Mouse (Mus musculus): ENCODE results near the gene Rad9a. TPM values are rescaled to one million over a fixed set of nuclear protein-coding genes. Genes with fewer than 3 reads are reported as not detected.

Rad9a gene
- total RNA-seq, 2 experiments from 2014 or later = 5.2 to 5.3 TPM

GRCm38 (mm10) chr19:4194776-4195650, 6.4 kb downstream of the Rad9a start:
- intact Hi-C loops (cut with DNase I) = no loop called here
- DNase-seq = no peak

DNA sequence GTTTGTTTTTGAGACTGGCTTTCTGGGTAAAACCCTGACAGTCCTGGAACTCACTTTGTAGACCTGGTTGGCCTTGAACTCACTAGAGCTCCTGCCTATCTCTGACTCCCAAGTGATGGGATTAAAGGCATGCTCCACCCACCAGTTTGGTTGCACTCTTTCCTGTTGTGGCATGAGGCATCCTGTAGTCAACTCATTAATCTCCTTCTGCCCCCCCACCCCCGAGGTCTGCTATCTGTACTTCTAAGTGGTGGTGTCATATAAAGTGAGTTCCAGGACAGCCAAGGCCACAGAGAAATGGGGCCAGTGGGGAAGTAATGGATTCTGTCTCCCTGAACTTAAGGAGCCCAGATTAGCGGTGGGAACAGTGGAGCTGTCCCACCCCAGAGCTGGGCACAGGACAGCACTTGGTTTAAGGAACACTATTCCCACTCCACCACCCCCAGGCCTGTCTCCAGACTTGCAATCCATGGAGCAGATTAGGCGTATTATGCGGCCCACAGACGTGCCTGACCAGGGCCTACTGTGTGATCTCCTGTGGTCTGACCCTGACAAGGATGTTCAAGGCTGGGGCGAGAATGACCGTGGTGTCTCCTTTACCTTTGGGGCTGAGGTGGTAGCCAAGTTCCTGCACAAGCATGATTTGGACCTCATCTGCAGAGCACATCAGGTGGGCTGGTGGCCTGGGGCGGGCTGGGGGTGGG, 7.3 kb downstream of the Rad9a start:
- DNase-seq = no peak
- intact Hi-C loops (cut with DNase I) = no loop called here

GRCm38 (mm10) chr19:4193129-4193528, 8.3 kb downstream of the Rad9a start:
- no peak for DNase-seq
- intact Hi-C loops (cut with DNase I) = no loop called here

GRCm38 (mm10) chr19:4192251-4192985, 9.0 kb downstream of the Rad9a start:
- intact Hi-C loops (cut with DNase I) = loop anchor here (1.0 kb wide), 1 partner anchor 43 kb away; no protein-coding TSS in a partner anchor
- no peak for DNase-seq

- intact Hi-C loops (cut with DNase I) = loop anchor here (1.0 kb wide), 2 partner anchors 22 to 42 kb away; no protein-coding TSS in a partner anchor
Measured at GRCm38 (mm10) chr19:4191528-4192250, 9.8 kb downstream of the Rad9a start, which contains the start of gene Ppp1ca. Gene Ppp1ca, plus strand, starts transcription at chr19:4192065.

GRCm38 (mm10) chr19:4190831-4191334, 10.6 kb downstream of the Rad9a start, which contains the start of gene Tbc1d10c:
Gene Tbc1d10c, minus strand, starts transcription at chr19:4191284.
- DNase-seq = no peak
- intact Hi-C loops (cut with DNase I) = loop anchor here (1.0 kb wide), 1 partner anchor 22 kb away; no protein-coding TSS in a partner anchor

More at GRCm38 (mm10) chr19:4191528-4192250, 9.8 kb downstream of the Rad9a start, which contains the start of gene Ppp1ca:
- DNase-seq = peak; percentile 97

GRCm38 (mm10) chr19:4189051-4189620, 12.3 kb downstream of the Rad9a start:
- intact Hi-C loops (cut with DNase I) = no loop called here

GRCm38 (mm10) chr19:4187303-4187702, 14.2 kb downstream of the Rad9a start:
- DNase-seq = no peak
- intact Hi-C loops (cut with DNase I) = no loop called here

More at GRCm38 (mm10) chr19:4189051-4189620, 12.3 kb downstream of the Rad9a start:
- DNase-seq = no peak

- intact Hi-C loops (cut with DNase I) = no loop called here
- DNase-seq = no peak
Measured at GRCm38 (mm10) chr19:4184976-4185975, 16.2 kb downstream of the Rad9a start.

DNA sequence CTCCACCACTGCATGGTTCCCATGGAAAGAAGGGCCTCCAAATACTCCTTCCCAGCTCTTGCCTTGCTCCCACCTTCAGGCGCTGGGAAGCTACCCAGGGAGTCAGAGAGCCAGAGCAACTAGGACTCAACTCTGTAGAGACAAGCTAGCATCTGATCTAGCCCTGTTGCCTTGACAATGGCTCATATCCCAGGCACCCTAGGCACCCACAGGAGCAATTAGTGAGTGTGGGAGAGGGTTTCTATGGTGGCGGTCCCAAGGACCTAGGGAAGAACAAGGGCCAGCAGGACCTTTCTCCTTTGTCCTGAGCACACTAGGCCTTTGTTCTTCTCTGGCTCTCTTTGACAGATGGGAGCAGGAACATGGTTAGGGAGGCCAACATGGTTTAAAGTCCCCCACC, 17.8 kb downstream of the Rad9a start:
- intact Hi-C loops (cut with DNase I) = no loop called here
- DNase-seq = no peak

- intact Hi-C loops (cut with DNase I) = no loop called here
- DNase-seq = peak in 1 of 2 experiments; percentile 57
Measured at GRCm38 (mm10) chr19:4181892-4182291, 19.6 kb downstream of the Rad9a start.

DNA sequence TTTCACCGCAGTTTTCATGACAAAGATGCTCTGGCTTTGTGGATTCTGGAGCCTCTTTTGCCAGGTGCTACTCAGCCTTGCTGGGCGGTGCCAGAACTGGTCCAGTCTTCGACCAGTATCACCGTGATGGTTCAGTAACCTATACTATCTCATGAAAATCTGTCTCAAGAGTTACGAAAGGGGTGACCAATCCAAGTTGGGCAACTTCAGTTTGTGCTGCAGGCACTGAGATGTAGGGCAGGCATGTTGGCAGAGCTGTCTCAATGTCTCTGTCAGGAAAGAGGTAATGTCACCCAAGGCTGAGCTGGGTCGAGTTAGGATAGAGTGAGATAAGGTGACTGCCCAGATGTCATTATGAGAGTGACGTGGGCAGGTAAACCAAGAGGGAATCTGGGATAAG, 21.1 kb downstream of the Rad9a start:
- intact Hi-C loops (cut with DNase I) = no loop called here
- DNase-seq = no peak

- DNase-seq = peak in 1 of 2 experiments; percentile 61
- intact Hi-C loops (cut with DNase I) = no loop called here
Measured at GRCm38 (mm10) chr19:4175368-4175947, 26.0 kb downstream of the Rad9a start, which contains the start of gene Carns1. Gene Carns1, minus strand, starts transcription at chr19:4175479.

GRCm38 (mm10) chr19:4172925-4173324, 28.5 kb downstream of the Rad9a start:
- DNase-seq = no peak
- intact Hi-C loops (cut with DNase I) = no loop called here

DNA sequence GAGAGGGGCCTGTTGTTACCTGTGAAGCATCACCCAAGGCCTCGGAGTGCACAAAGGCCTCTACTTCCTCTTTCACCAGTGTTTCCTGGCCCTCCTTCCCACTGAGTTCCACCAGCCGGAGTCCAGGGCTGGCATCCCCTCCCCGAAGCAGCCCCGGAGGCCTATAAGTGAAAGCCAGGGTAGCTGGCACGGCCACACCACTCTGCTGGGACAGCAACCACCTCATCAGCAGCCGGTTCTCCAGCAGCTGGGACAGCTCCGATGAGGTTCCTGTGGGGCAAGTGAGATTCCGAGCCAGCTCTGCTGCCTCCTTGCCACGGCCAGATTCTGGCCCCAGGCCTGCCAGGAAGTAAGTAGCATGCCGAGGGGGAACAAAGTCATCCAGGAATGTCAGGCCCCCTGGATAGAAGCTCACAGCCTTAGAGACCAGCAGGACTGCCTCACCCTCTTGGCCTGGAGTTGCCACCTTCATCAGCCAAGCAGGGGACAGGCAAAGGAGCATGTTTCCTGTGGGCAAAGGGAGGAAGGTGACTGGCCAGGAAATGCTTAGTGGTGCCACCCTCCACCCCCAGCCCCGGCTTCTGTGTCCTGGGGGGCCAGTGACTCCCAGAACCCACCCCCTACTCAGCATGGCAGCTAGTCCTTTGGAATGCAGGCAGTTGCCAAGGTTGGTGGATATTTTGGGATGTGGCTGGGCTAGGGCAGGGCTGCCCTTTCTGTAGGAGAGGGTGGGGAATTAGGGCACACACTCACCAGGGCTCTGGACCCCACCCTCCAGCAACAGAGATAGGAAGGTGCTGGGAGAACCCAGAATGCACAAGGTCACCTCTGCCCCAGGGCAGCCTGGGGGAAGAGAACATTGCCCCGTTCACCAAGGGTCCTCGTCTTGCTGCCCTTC, 29.8 kb downstream of the Rad9a start:
- DNase-seq = peak in 1 of 2 experiments; percentile 41
- intact Hi-C loops (cut with DNase I) = loop anchor here (2.0 kb wide), 1 partner anchor 57 kb away; no protein-coding TSS in a partner anchor

DNA sequence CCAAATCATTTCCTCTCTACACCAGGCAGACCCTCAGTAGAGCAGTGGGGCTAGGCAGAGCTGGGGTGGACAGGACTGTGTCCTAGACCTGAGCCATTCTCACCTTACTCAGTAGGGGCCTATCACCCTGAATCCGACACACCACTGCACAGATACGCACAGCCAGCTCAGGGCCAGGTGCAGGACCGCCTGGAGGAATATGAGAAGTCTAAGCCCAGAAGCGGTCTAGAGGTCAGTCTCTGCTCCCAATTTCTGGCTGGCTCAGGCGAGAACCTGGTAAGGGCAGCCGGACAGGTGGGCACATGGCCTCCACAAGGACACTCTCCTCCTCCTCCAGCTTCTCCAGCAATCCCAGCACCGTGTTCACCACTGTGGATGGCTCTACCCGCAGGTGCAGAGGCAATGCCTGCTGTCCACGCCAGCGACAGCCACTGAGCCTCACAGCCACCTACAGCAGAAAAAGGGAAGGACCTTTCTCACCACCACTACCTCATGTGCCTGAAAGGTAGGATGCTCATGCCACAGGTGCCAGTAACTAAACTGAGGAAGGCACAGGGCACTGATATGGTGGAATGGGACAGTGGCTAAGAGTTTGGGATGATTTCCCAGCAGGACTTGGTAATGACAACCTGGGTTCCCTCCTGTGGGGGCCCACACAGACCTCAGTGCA, 30.6 kb downstream of the Rad9a start:
- DNase-seq = no peak
- intact Hi-C loops (cut with DNase I) = loop anchor here (2.0 kb wide), 1 partner anchor 58 kb away; no protein-coding TSS in a partner anchor
